8 mouse cellular contexts compared by ENCODE assay signal in genomic region chr13:99092279-99092930, GRCm38 (mm10).
A peak's percentile ranks its signal among the peaks of the same experiment; 100 is the strongest.
DNase-seq lines count a peak whose midpoint lies in the region; ATAC-seq and TF ChIP-seq lines count a peak whose summit lies in the region.

No protein-coding gene starts in this region.

- no peaks in the 10 kb centered on the region for H3K79me2 ChIP-seq in myocyte (ENCODE audit: control insufficient read depth, insufficient read depth)

- whole genome bisulfite sequencing in midbrain, embryonic 10.5 days: 35% methylated on average over 14 of the region's 14 CpGs
- 29% methylated on average over 14 of the region's 14 CpGs for WGBS in midbrain, embryonic 13.5 days
- 28% methylated on average over 14 of the region's 14 CpGs for WGBS in heart, embryonic 10.5 days
- WGBS in kidney, embryonic 16.5 days: 26% methylated on average over 14 of the region's 14 CpGs

- TF ChIP-seq POLR2A in myocyte (IDR thresholded peaks at IDR 0.05; ENCODE audit: insufficient read length, low read depth): no peak

- no peak overlapping the region for H3ac ChIP-seq in myocyte (ENCODE audit: control insufficient read depth, insufficient read length)

- H3K27me3 ChIP-seq in midbrain, embryonic 10.5 days (ENCODE audit: low read depth, poor library complexity, severe bottlenecking): no peaks in the 10 kb centered on the region
- no peaks in the 10 kb centered on the region for H3K27me3 ChIP-seq in midbrain, embryonic 13.5 days
- H3K27me3 ChIP-seq in heart, embryonic 10.5 days (ENCODE audit: insufficient read depth, poor library complexity, severe bottlenecking): no peaks in the 10 kb centered on the region
- H3K27me3 ChIP-seq in kidney, embryonic 16.5 days (ENCODE audit: insufficient read depth, low read length): no peaks in the 10 kb centered on the region
- no peaks in the 10 kb centered on the region for H3K27me3 ChIP-seq in myocyte (ENCODE audit: control insufficient read depth, insufficient read depth, insufficient read length)

- H3K9ac ChIP-seq in midbrain, embryonic 13.5 days (replicated peaks): no peak overlapping the region
- no peak overlapping the region for H3K9ac ChIP-seq in kidney, embryonic 16.5 days (replicated peaks; ENCODE audit: low read length)

- H3K36me3 ChIP-seq in midbrain, embryonic 10.5 days: no peaks in the 10 kb centered on the region
- no peaks in the 10 kb centered on the region for H3K36me3 ChIP-seq in midbrain, embryonic 13.5 days
- H3K36me3 ChIP-seq in heart, embryonic 10.5 days: no peaks in the 10 kb centered on the region
- no peaks in the 10 kb centered on the region for H3K36me3 ChIP-seq in kidney, embryonic 16.5 days (ENCODE audit: insufficient read depth, low read length)
- no peaks in the 10 kb centered on the region for H3K36me3 ChIP-seq in myocyte (ENCODE audit: control insufficient read depth, insufficient read depth)

- H3K4me1 ChIP-seq in midbrain, embryonic 10.5 days: peaks cover 27% of the 10 kb centered on the region
- H3K4me1 ChIP-seq in midbrain, embryonic 13.5 days (replicated peaks): peaks cover 15% of the 10 kb centered on the region
- peaks cover 19% of the 10 kb centered on the region for H3K4me1 ChIP-seq in heart, embryonic 10.5 days
- peaks cover 15% of the 10 kb centered on the region for H3K4me1 ChIP-seq in kidney, embryonic 16.5 days (ENCODE audit: insufficient read depth, low read length)

- H3K4me3 ChIP-seq in midbrain, embryonic 10.5 days: no peak overlapping the region
- no peak overlapping the region for H3K4me3 ChIP-seq in midbrain, embryonic 13.5 days (replicated peaks)
- no peak overlapping the region for H3K4me3 ChIP-seq in heart, embryonic 10.5 days
- H3K4me3 ChIP-seq in kidney, embryonic 16.5 days (ENCODE audit: low read length): no peak overlapping the region
- H3K4me3 ChIP-seq in myocyte: no peak overlapping the region

- H3K4me2 ChIP-seq in midbrain, embryonic 13.5 days (replicated peaks): no peak overlapping the region
- H3K4me2 ChIP-seq in kidney, embryonic 16.5 days (replicated peaks; ENCODE audit: low read depth, low read length): no peak overlapping the region
- peak overlapping the region; percentile 60 for H3K4me2 ChIP-seq in myocyte (ENCODE audit: low read depth)

- DNase-seq in midbrain, embryonic 10.5 days (ENCODE audit: low spot score): peak; percentile 39
- DNase-seq in heart, embryonic 10.5 days (ENCODE audit: low spot score): no peak
- DNase-seq in left cerebral cortex, adult 9 months (ENCODE audit: low spot score in 2 of 2): no peak
- no peak for DNase-seq in frontal cortex, postnatal 14 days (ENCODE audit: low spot score in 2 of 2)

- no peak for ATAC-seq in midbrain, embryonic 13.5 days
- peak; percentile 81 for ATAC-seq in kidney, embryonic 16.5 days (ENCODE audit: low FRiP score, low TSS enrichment)
- ATAC-seq in megakaryocyte, adult 5-6 weeks (ENCODE audit: poor library complexity, severe bottlenecking): no peak

- no peaks in the 10 kb centered on the region for H3K9me3 ChIP-seq in midbrain, embryonic 10.5 days (replicated peaks)
- H3K9me3 ChIP-seq in midbrain, embryonic 13.5 days: no peaks in the 10 kb centered on the region
- no peaks in the 10 kb centered on the region for H3K9me3 ChIP-seq in heart, embryonic 10.5 days
- H3K9me3 ChIP-seq in kidney, embryonic 16.5 days (ENCODE audit: low read length): no peaks in the 10 kb centered on the region

- H3K27ac ChIP-seq in midbrain, embryonic 10.5 days (replicated peaks): peak overlapping the region; percentile 53; the same call in 1 of the 2 replicates
- H3K27ac ChIP-seq in midbrain, embryonic 13.5 days: no peak overlapping the region
- peak overlapping the region; percentile 56; the same call in 1 of the 2 replicates for H3K27ac ChIP-seq in heart, embryonic 10.5 days
- H3K27ac ChIP-seq in kidney, embryonic 16.5 days (ENCODE audit: low read length): peak overlapping the region; percentile 82

TF ChIP-seq in myocyte, 11 proteins besides CTCF, POLR2A, EP300 and RAD21:
- no peak for TF ChIP-seq SRF (IDR thresholded peaks at IDR 0.05; ENCODE audit: control insufficient read depth, insufficient read length, low read depth)
- TF ChIP-seq POLR2AphosphoS2 (IDR thresholded peaks at IDR 0.05; ENCODE audit: insufficient read length, low read depth): no peak
- TF ChIP-seq E2F4 (IDR thresholded peaks at IDR 0.05; ENCODE audit: insufficient read depth): no peak
- no peak for TF ChIP-seq TCF12 (IDR thresholded peaks at IDR 0.05; ENCODE audit: insufficient read depth, poor library complexity, severe bottlenecking)
TF ChIP-seq in myocyte: peak in this region for 0.
